Mouse (Mus musculus) testis, adult 2 months (tissue): ENCODE results near the gene Wdtc1. TPM values are rescaled to one million over a fixed set of nuclear protein-coding genes. Genes with fewer than 3 reads are reported as not detected.
A peak's percentile ranks its signal among the peaks of the same experiment; 100 is the strongest.

Source experiments
- H3K27ac ChIP-seq: fragments of 200-500 bp; 2 replicates; pipeline ENCODE4 v1.5.1; 2012; ENCODE audit warnings: low read depth, low read length; ENCODE audit not compliant: control insufficient read depth, insufficient read depth
- H3K27me3 ChIP-seq: fragments of 200-500 bp; 2 replicates; pipeline ENCODE4 v1.6.1; 2012; ENCODE audit warnings: mild to moderate bottlenecking, low read length, moderate library complexity; ENCODE audit not compliant: control insufficient read depth, insufficient read depth
- H3K36me3 ChIP-seq: fragments of 200-500 bp; 2 replicates; pipeline ENCODE4 v1.6.1; 2012; ENCODE audit warnings: mild to moderate bottlenecking, low read length; ENCODE audit not compliant: control insufficient read depth, insufficient read depth
- H3K4me1 ChIP-seq: fragments of 200-500 bp; 2 replicates; pipeline ENCODE4 v1.6.1; 2012; ENCODE audit warnings: low read length; ENCODE audit not compliant: control insufficient read depth, insufficient read depth
- H3K4me3 ChIP-seq: fragments of 200-500 bp; 2 replicates; pipeline ENCODE4 v1.5.1; 2012; ENCODE audit warnings: low read depth, mild to moderate bottlenecking, low read length, moderate library complexity, mixed read lengths; ENCODE audit not compliant: control insufficient read depth
- CTCF ChIP-seq: fragments of 200-500 bp; IDR thresholded peaks from 2 replicates; pipeline ENCODE4 v1.5.1; 2012; ENCODE audit warnings: low read depth, mild to moderate bottlenecking, inconsistent platforms, low read length, moderate library complexity; ENCODE audit not compliant: control insufficient read depth, insufficient read depth, insufficient replicate concordance
- POLR2A ChIP-seq: fragments of 200-500 bp; IDR thresholded peaks from 2 replicates; pipeline ENCODE4 v1.6.1; 2012; ENCODE audit warnings: low read depth, mild to moderate bottlenecking, inconsistent platforms, low read length, moderate library complexity; ENCODE audit not compliant: control insufficient read depth
- polyA plus RNA-seq: library from polyadenylated mRNA; depleted of rRNA; stranded (reverse); fragments of >200 nt; gene quantifications from 2 replicates; pipeline ENCODE4 v1.2.3, GENCODE M21; 2012

The Wdtc1 gene
- polyA plus RNA-seq, 1 experiment = 323 TPM

- Histone ChIP-seq H3K4me1 (peaks cover 4% of the 10 kb centered on the region; the same call in 1 of the 2 replicates), H3K27ac (peak overlapping the region; percentile 78), H3K27me3 (no peaks in the 10 kb centered on the region), H3K36me3 (no peaks in the 10 kb centered on the region), H3K4me3 (peak overlapping the region; percentile 85)
- TF ChIP-seq CTCF (no peak), POLR2A (peak; percentile 52; the same call in 1 of the 2 replicates)
Measured at GRCm38 (mm10) chr4:133339148-133339749, 14.0 kb downstream of the Wdtc1 start.

DNA sequence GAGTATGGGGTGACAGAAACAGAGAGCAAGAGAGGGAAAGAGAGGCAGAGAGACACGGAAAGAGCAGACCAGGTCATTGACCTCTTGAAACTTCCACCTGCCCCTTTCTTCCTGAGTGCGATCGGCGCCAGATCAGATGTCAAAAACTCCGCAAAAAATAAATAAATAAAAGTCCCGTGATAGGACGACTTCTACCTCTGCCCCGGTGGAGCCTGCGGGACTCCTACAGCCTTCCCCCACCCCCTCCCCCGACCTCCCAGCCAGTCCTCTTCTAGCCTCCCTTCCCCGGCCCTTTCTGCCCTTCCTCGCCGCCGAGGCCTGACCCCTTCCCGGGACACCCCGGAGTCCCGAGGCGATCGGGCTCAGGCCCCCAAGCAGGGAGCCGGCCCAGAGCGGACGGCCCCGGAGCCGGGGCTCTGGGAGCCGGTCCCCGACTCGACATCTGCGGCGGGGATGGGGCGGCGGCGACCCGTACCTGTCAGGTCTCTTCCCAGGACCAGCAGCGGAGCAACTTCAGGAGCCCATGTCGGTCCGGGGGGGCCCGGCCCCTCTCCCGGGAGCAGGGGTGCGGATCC is 14.7 kb downstream of the Wdtc1 start:
- TF ChIP-seq CTCF = no peak
- TF ChIP-seq POLR2A = no peak
- Histone ChIP-seq H3K27ac (peak overlapping the region; percentile 45), H3K27me3 (no peaks in the 10 kb centered on the region), H3K4me3 (peak overlapping the region; percentile 85), H3K36me3 (no peaks in the 10 kb centered on the region), H3K4me1 (peaks cover 4% of the 10 kb centered on the region; the same call in 1 of the 2 replicates)

- TF ChIP-seq POLR2A = no peak
- no peak for TF ChIP-seq CTCF
Measured at GRCm38 (mm10) chr4:133337833-133338520, 15.3 kb downstream of the Wdtc1 start.

GRCm38 (mm10) chr4:133333306-133333705 is 20.0 kb downstream of the Wdtc1 start:
- no peaks in the 10 kb centered on the region for H3K27me3 ChIP-seq
- TF ChIP-seq POLR2A = no peak
- TF ChIP-seq CTCF = no peak
- H3K4me1 ChIP-seq = peaks cover 2% of the 10 kb centered on the region; the same call in 1 of the 2 replicates
- H3K27ac ChIP-seq = no peak overlapping the region
- no peaks in the 10 kb centered on the region; the same call in 1 of the 2 replicates for H3K36me3 ChIP-seq
- no peak overlapping the region for H3K4me3 ChIP-seq

More at GRCm38 (mm10) chr4:133337833-133338520, 15.3 kb downstream of the Wdtc1 start:
- Histone ChIP-seq H3K27ac (no peak overlapping the region), H3K36me3 (no peaks in the 10 kb centered on the region), H3K27me3 (no peaks in the 10 kb centered on the region), H3K4me1 (peaks cover 4% of the 10 kb centered on the region; the same call in 1 of the 2 replicates), H3K4me3 (peak overlapping the region; percentile 85)

- no peak for TF ChIP-seq CTCF
- TF ChIP-seq POLR2A = no peak
- H3K4me1 ChIP-seq = no peaks in the 10 kb centered on the region
- H3K27ac ChIP-seq = no peak overlapping the region
- H3K36me3 ChIP-seq = no peaks in the 10 kb centered on the region; the same call in 1 of the 2 replicates
- H3K4me3 ChIP-seq = no peak overlapping the region
- no peaks in the 10 kb centered on the region for H3K27me3 ChIP-seq
Measured at GRCm38 (mm10) chr4:133330296-133330695, 23.0 kb downstream of the Wdtc1 start.

- Histone ChIP-seq H3K4me1 (no peaks in the 10 kb centered on the region), H3K27ac (no peak overlapping the region), H3K27me3 (no peaks in the 10 kb centered on the region), H3K4me3 (no peak overlapping the region), H3K36me3 (no peaks in the 10 kb centered on the region; the same call in 1 of the 2 replicates)
- TF ChIP-seq POLR2A (no peak), CTCF (no peak)
Measured at GRCm38 (mm10) chr4:133328129-133328528, 25.2 kb downstream of the Wdtc1 start.

GRCm38 (mm10) chr4:133319667-133320066 is 33.6 kb downstream of the Wdtc1 start:
- no peaks in the 10 kb centered on the region for H3K4me1 ChIP-seq

More at GRCm38 (mm10) chr4:133319667-133320066, 33.6 kb downstream of the Wdtc1 start:
- no peaks in the 10 kb centered on the region for H3K36me3 ChIP-seq
- no peaks in the 10 kb centered on the region for H3K27me3 ChIP-seq
- TF ChIP-seq POLR2A (no peak), CTCF (no peak)
- H3K4me3 ChIP-seq = no peak overlapping the region
- no peak overlapping the region for H3K27ac ChIP-seq
